Mouse (Mus musculus): ENCODE measurements around the gene Hpse2. TPM values are rescaled to one million over a fixed set of nuclear protein-coding genes. Genes with fewer than 3 reads are reported as not detected.

The Hpse2 gene
- polyA plus RNA-seq, 1 experiment, result not detected

GRCm38 (mm10) chr19:42906328-42906727 is 481.8 kb downstream of the Hpse2 start:
- no peak overlapping the region for H3K27ac ChIP-seq (ENCODE audit: insufficient read depth, low read depth, low read length)
- WGBS, result 79% methylated on average over 5 of the region's 5 CpGs
- peaks cover 7% of the 10 kb centered on the region; the same call in 1 of the 2 replicates for H3K4me1 ChIP-seq (ENCODE audit: control insufficient read depth, insufficient read depth, low read length)
- TF ChIP-seq POLR2A (IDR thresholded peaks at IDR 0.05; ENCODE audit: insufficient read depth, low read depth, low read length) (no peak), CTCF (IDR thresholded peaks at IDR 0.05; ENCODE audit: insufficient read depth, low read depth, low read length) (no peak)
- H3K4me3 ChIP-seq (ENCODE audit: insufficient read depth, low read depth, low read length), result no peak overlapping the region

- Histone ChIP-seq H3K4me3 (ENCODE audit: insufficient read depth, low read depth, low read length) (no peak overlapping the region), H3K4me1 (ENCODE audit: control insufficient read depth, insufficient read depth, low read length) (peaks cover 7% of the 10 kb centered on the region; the same call in 1 of the 2 replicates), H3K27ac (ENCODE audit: insufficient read depth, low read depth, low read length) (no peak overlapping the region)
- 71% methylated on average over 7 of the region's 7 CpGs for WGBS
- TF ChIP-seq CTCF (IDR thresholded peaks at IDR 0.05; ENCODE audit: insufficient read depth, low read depth, low read length) (no peak), POLR2A (IDR thresholded peaks at IDR 0.05; ENCODE audit: insufficient read depth, low read depth, low read length) (no peak)
Observed at GRCm38 (mm10) chr19:42904726-42905125, 483.4 kb downstream of the Hpse2 start.

GRCm38 (mm10) chr19:42904240-42904639 is 483.9 kb downstream of the Hpse2 start:
- H3K4me1 ChIP-seq (ENCODE audit: control insufficient read depth, insufficient read depth, low read length), result peaks cover 7% of the 10 kb centered on the region; the same call in 1 of the 2 replicates
- no peak overlapping the region for H3K27ac ChIP-seq (ENCODE audit: insufficient read depth, low read depth, low read length)
- TF ChIP-seq POLR2A (IDR thresholded peaks at IDR 0.05; ENCODE audit: insufficient read depth, low read depth, low read length) (no peak), CTCF (IDR thresholded peaks at IDR 0.05; ENCODE audit: insufficient read depth, low read depth, low read length) (no peak)
- WGBS, result 60% methylated on average over 4 of the region's 4 CpGs
- no peak overlapping the region for H3K4me3 ChIP-seq (ENCODE audit: insufficient read depth, low read depth, low read length)

- H3K27ac ChIP-seq (ENCODE audit: insufficient read depth, low read depth, low read length), result no peak overlapping the region
- peaks cover 7% of the 10 kb centered on the region; the same call in 1 of the 2 replicates for H3K4me1 ChIP-seq (ENCODE audit: control insufficient read depth, insufficient read depth, low read length)
- 78% methylated on average over 6 of the region's 6 CpGs for WGBS
- no peak overlapping the region for H3K4me3 ChIP-seq (ENCODE audit: insufficient read depth, low read depth, low read length)
- TF ChIP-seq CTCF (IDR thresholded peaks at IDR 0.05; ENCODE audit: insufficient read depth, low read depth, low read length) (no peak), POLR2A (IDR thresholded peaks at IDR 0.05; ENCODE audit: insufficient read depth, low read depth, low read length) (no peak)
Observed at GRCm38 (mm10) chr19:42903840-42904239, 484.3 kb downstream of the Hpse2 start.

GRCm38 (mm10) chr19:42902410-42903021 is 485.6 kb downstream of the Hpse2 start:
- Histone ChIP-seq H3K4me1 (ENCODE audit: control insufficient read depth, insufficient read depth, low read length) (peaks cover 7% of the 10 kb centered on the region; the same call in 1 of the 2 replicates), H3K4me3 (ENCODE audit: insufficient read depth, low read depth, low read length) (no peak overlapping the region), H3K27ac (ENCODE audit: insufficient read depth, low read depth, low read length) (0 out of 2 replicates have a peak overlapping the region, but pooled peaks have one; percentile 40)
- WGBS, result 52% methylated on average over 6 of the region's 6 CpGs
- no peak for TF ChIP-seq POLR2A (IDR thresholded peaks at IDR 0.05; ENCODE audit: insufficient read depth, low read depth, low read length)
- TF ChIP-seq CTCF (IDR thresholded peaks at IDR 0.05; ENCODE audit: insufficient read depth, low read depth, low read length), result no peak

- Histone ChIP-seq H3K4me3 (ENCODE audit: insufficient read depth, low read depth, low read length) (no peak overlapping the region), H3K27ac (ENCODE audit: insufficient read depth, low read depth, low read length) (no peak overlapping the region), H3K4me1 (ENCODE audit: control insufficient read depth, insufficient read depth, low read length) (no peaks in the 10 kb centered on the region)
- TF ChIP-seq CTCF (IDR thresholded peaks at IDR 0.05; ENCODE audit: insufficient read depth, low read depth, low read length) (no peak), POLR2A (IDR thresholded peaks at IDR 0.05; ENCODE audit: insufficient read depth, low read depth, low read length) (no peak)
- WGBS, result 52% methylated on average over 5 of the region's 5 CpGs
Observed at GRCm38 (mm10) chr19:42891599-42891998, 496.6 kb downstream of the Hpse2 start.

- H3K4me1 ChIP-seq (ENCODE audit: control insufficient read depth, insufficient read depth, low read length), result no peaks in the 10 kb centered on the region
- TF ChIP-seq CTCF (IDR thresholded peaks at IDR 0.05; ENCODE audit: insufficient read depth, low read depth, low read length), result no peak
- TF ChIP-seq POLR2A (IDR thresholded peaks at IDR 0.05; ENCODE audit: insufficient read depth, low read depth, low read length), result no peak
- H3K4me3 ChIP-seq (ENCODE audit: insufficient read depth, low read depth, low read length), result no peak overlapping the region
- no peak overlapping the region for H3K27ac ChIP-seq (ENCODE audit: insufficient read depth, low read depth, low read length)
- WGBS, result 77% methylated on average over 4 of the region's 4 CpGs
Observed at GRCm38 (mm10) chr19:42877653-42878052, 510.5 kb downstream of the Hpse2 start.

GRCm38 (mm10) chr19:42876563-42876962 is 511.6 kb downstream of the Hpse2 start:
- 78% methylated on average over 4 of the region's 4 CpGs for WGBS
- no peak for TF ChIP-seq CTCF (IDR thresholded peaks at IDR 0.05; ENCODE audit: insufficient read depth, low read depth, low read length)
- TF ChIP-seq POLR2A (IDR thresholded peaks at IDR 0.05; ENCODE audit: insufficient read depth, low read depth, low read length), result no peak
- H3K4me3 ChIP-seq (ENCODE audit: insufficient read depth, low read depth, low read length), result no peak overlapping the region

GRCm38 (mm10) chr19:42869663-42870530 is 518.3 kb downstream of the Hpse2 start:
- TF ChIP-seq POLR2A (IDR thresholded peaks at IDR 0.05; ENCODE audit: insufficient read depth, low read depth, low read length) (no peak), CTCF (IDR thresholded peaks at IDR 0.05; ENCODE audit: insufficient read depth, low read depth, low read length) (no peak)
- H3K4me1 ChIP-seq (ENCODE audit: control insufficient read depth, insufficient read depth, low read length), result no peaks in the 10 kb centered on the region
- no peak overlapping the region for H3K4me3 ChIP-seq (ENCODE audit: insufficient read depth, low read depth, low read length)
- WGBS, result 94% methylated on average over 8 of the region's 8 CpGs
- no peak overlapping the region for H3K27ac ChIP-seq (ENCODE audit: insufficient read depth, low read depth, low read length)

More at GRCm38 (mm10) chr19:42876563-42876962, 511.6 kb downstream of the Hpse2 start:
- H3K4me1 ChIP-seq (ENCODE audit: control insufficient read depth, insufficient read depth, low read length), result no peaks in the 10 kb centered on the region
- H3K27ac ChIP-seq (ENCODE audit: insufficient read depth, low read depth, low read length), result no peak overlapping the region

Measured in olfactory bulb, adult 2 months (tissue).